Mouse (Mus musculus): ENCODE measurements around the gene Gm3002.
"Not testable (repeated sequence)": the region's sequence is repeated elsewhere in the genome, so short reads cannot be mapped to it uniquely, and the experiment has no call there.

Gene Gm3002

DNA sequence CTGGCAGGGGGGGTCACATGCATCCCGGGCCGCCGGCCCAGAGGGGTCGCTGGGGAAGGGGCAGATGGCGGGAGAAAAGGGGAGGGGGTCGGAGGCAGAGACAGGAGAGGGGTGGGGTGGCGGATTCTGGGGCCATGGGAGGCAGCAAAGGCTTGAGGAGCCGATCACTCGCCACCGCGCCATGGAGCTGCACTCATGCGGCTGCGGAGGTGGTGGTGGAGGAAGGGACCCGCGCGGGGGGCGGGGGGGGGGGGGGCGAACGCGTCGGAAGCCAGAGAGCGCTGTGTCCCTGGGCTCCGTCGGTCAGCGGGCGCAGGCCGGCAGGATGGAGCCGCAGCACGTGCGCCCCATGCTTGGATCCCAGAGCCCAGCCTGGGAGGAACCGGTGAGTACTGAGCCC is at the start of gene Gm3002:
Gm3002 (plus strand) TSS at position 301 of the 400 bp plus-strand sequence.
- DNase-seq = not testable (repeated sequence)

DNA sequence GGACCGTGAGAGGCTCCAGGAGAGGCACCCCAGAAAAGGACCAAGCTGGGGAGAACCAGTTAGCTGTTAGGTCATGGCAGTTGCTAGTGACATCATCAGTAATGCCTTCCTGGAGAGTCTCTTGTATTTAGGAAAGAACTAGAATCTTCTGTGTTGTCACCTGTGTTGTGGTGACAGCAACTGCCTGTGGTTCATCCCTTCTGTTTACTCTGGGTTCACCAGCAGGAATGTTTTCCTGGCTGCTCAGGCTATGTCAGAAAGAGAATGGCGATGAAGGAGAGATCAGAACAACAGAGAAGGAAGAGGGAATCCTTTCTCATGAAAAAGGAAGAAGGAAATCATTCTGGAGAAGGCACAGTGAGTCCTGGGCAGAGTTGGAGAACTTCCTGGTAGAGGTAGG is 36.1 kb downstream of the Gm3002 start, which contains the start of gene Gm3033:
Gm3033 (plus strand) TSS at position 301 of the 400 bp plus-strand sequence.
- not testable (repeated sequence) for DNase-seq

DNA sequence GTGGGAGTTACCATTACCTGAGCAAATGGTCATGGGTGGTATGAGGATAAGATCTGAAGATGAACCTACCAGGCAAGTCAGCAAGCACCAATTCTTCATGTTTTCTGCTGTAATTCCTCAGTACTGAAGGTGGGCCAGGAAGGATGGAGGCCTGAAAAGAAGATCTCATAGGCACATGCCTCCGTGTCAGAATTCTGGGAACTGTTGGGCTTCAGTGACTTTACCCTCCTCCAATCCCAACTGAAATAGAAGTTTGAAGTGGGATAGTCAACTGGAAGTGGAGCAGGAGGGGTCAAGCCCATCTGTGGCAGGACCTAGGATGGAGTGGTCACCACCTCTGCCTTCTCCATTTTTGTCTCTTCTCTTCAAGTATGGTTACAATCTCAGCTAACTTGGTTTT is 74.0 kb downstream of the Gm3002 start, which contains the start of gene Gm2916:
Gm2916 (plus strand) TSS at position 301 of the 400 bp plus-strand sequence.
- not testable (repeated sequence) for DNase-seq

DNA sequence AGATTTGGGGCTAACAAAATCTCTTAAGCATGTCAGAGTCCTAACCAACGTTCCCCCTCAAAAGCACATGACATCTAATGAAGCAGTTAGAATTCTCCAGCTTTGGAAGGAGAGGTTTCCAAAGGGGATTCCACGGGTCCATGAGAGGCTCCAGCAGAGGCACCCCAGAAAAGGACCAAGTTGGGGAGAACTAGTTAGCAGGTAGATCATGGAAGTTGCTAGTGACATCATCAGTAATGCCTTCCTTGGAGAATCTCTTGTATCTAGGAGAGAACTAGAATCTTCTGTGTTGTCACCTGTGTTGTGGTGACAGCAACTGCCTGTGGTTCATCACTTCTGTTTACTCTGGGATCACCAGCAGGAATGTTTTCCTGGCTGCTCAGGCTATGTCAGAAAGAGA is 121.6 kb downstream of the Gm3002 start, which contains the start of gene Gm3029:
Gm3029 (plus strand) TSS at position 301 of the 400 bp plus-strand sequence.
- DNase-seq = not testable (repeated sequence)

DNA sequence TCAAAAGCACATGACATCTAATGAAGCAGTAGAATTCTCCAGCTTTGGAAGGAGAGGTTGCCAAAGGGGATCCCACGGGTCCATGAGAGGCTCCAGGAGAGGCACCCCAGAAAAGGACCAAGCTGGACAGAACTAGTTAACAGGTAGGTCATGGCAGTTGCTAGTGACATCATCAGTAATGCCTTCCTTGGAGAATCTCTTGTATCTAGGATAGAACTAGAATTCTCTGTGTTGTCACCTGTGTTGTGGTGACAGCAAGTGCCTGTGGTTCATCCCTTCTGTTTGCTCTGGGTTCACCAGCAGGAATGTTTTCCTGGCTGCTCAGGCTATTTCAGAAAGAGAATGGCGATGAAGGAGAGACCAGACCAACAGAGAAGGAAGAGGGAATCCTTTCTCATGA is 153.4 kb downstream of the Gm3002 start, which contains the start of gene Gm3095:
Gm3095 (plus strand) TSS at position 301 of the 400 bp plus-strand sequence.
- DNase-seq = not testable (repeated sequence)

DNA sequence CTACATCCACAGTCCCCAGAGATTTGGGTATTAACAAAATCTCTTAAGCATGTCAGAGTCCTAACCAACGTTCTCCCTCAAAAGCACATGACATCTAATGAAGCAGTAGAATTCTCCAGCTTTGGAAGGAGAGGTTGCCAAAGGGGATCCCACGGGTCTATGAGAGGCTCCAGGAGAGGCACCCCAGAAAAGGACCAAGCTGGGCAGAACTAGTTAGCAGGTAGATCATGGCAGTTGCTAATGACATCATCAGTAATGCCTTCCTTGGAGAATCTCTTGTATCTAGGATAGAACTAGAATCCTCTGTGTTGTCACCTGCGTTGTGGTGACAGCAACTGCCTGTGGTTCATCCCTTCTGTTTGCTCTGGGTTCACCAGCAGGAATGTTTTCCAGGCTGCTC is 188.2 kb downstream of the Gm3002 start, which contains the start of gene Gm3099:
Gm3099 (plus strand) TSS at position 301 of the 400 bp plus-strand sequence.
- not testable (repeated sequence) for DNase-seq
